Mouse (Mus musculus) right cerebral cortex, postnatal 36 days (tissue): ENCODE measurements at regions not wholly inside any gene's neighbourhood (a gene's known extent, or its start where the extent isn't known, plus 50 kb on each side); places are given as distances from the start of the nearest gene placed in this dataset.

ENCODE experiments used
- DNase-seq, 2 experiments: peaks; one replicate each; pipeline ENCODE4 v3.0.0; 2022; ENCODE audit warnings: low spot score in 2 of 2, mixed read lengths in 1 of 2

- no peak for DNase-seq
These were observed 371.4 kb upstream of the Eda2r start for GRCm38 (mm10) chrX:97748251-97749016.

- DNase-seq: no peak
These were observed 367.3 kb upstream of the Eda2r start for GRCm38 (mm10) chrX:97744356-97744755.

DNA sequence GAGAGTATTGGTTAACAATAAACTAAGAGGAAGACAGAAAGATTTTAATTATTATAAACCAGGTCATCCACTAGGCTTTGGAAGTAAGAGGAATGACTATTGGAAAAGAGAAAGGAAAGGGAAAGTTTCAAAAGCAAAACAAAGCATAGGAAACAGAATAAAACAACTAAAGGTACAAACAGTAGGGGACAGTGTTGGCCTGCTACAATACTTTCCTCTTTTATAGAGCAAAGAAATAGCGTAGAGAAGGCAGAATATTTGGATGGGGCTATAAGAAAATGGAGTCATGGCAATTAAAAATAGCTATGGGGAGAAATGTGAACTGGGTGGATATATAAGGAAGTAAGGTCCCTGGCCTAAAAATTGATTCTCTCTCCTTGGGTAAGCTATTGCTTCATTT lies 347.5 kb upstream of the Eda2r start:
- no peak for DNase-seq

- DNase-seq: no peak
These were observed 330.8 kb upstream of the Eda2r start for GRCm38 (mm10) chrX:97707851-97708250.

GRCm38 (mm10) chrX:97658726-97659125 lies 281.7 kb upstream of the Eda2r start:
- no peak for DNase-seq

GRCm38 (mm10) chrX:97651601-97652290 lies 274.7 kb upstream of the Eda2r start:
- peak in 1 of 2 experiments; percentile 8 for DNase-seq
